Mouse (Mus musculus): Measurements from ENCODE around the gene Gm21188. TPM values are rescaled to one million over a fixed set of nuclear protein-coding genes. Genes with fewer than 3 reads are reported as not detected.
"Not testable (repeated sequence)": the region's sequence is repeated elsewhere in the genome, so short reads cannot be mapped to it uniquely, and the experiment has no call there.

The Gm21188 gene
- 0.04 and 0.13 TPM in 2 replicates for polyA plus RNA-seq (2012; rRNA removed)

- H3K4me1 ChIP-seq (ENCODE audit: control insufficient read depth, insufficient read depth, low read length); H3K27me3 ChIP-seq (ENCODE audit: control insufficient read depth, insufficient read depth, low read length); H3K27ac ChIP-seq (ENCODE audit: control insufficient read depth, insufficient read depth, low read depth, low read length); H3K4me3 ChIP-seq (ENCODE audit: control insufficient read depth, low read depth, low read length); H3K36me3 ChIP-seq (ENCODE audit: control insufficient read depth, insufficient read depth, low read length): not testable (repeated sequence)
Observed at GRCm38 (mm10) chr13:120052085-120052484, at the start of gene Gm21188. Gm21188 (minus strand) TSS chr13:120052194.

DNA sequence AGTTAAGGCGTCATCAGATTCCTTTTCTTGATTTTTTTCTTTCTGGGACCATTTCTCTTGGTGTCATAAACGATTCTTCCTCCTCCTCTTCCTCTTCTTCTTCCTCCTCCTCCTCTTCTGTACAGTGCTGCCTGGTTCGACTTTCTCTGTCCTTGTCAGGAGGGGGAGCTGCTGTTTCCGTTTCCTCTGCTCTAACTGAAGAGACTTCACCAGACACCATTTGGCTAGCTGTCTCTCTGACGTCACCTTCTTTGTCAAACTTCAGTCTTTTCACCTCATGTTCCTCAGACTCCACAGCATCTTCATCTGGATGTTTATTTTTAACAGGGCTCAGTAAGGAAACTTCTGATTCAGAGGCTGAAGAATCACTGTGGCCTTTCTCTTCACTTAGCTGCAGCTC, 47.3 kb upstream of the Gm21188 start:
- H3K27ac ChIP-seq (ENCODE audit: control insufficient read depth, insufficient read depth, low read depth, low read length); H3K4me3 ChIP-seq (ENCODE audit: control insufficient read depth, low read depth, low read length); H3K36me3 ChIP-seq (ENCODE audit: control insufficient read depth, insufficient read depth, low read length); H3K4me1 ChIP-seq (ENCODE audit: control insufficient read depth, insufficient read depth, low read length); H3K27me3 ChIP-seq (ENCODE audit: control insufficient read depth, insufficient read depth, low read length): not testable (repeated sequence)

DNA sequence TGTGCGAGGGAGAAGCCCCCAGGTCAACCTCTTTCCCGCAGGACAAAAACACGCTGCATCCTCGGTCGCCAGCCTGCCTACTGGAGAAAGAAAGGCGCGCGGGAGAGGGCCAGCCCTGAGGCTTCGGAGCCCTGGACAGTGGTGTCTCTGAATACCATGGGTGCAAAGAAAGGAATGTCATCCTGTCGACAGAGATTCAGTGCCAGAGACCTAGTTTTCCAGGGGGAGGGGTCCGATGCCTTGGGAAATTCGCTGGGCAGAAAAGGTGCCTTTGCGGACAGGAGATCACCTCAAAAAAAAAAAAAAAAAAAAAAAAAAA, 44.9 kb upstream of the Gm21188 start:
- H3K4me3 ChIP-seq (ENCODE audit: control insufficient read depth, low read depth, low read length); H3K27ac ChIP-seq (ENCODE audit: control insufficient read depth, insufficient read depth, low read depth, low read length); H3K27me3 ChIP-seq (ENCODE audit: control insufficient read depth, insufficient read depth, low read length): not testable (repeated sequence)

GRCm38 (mm10) chr13:120096241-120096937, 44.4 kb upstream of the Gm21188 start:
- H3K27me3 ChIP-seq (ENCODE audit: control insufficient read depth, insufficient read depth, low read length): not testable (repeated sequence)

More for the DNA sequence above, 44.9 kb upstream of the Gm21188 start:
- H3K4me1 ChIP-seq (ENCODE audit: control insufficient read depth, insufficient read depth, low read length); H3K36me3 ChIP-seq (ENCODE audit: control insufficient read depth, insufficient read depth, low read length): not testable (repeated sequence)

GRCm38 (mm10) chr13:120092950-120093349, 41.0 kb upstream of the Gm21188 start:
- H3K36me3 ChIP-seq (ENCODE audit: control insufficient read depth, insufficient read depth, low read length); H3K27ac ChIP-seq (ENCODE audit: control insufficient read depth, insufficient read depth, low read depth, low read length); H3K4me1 ChIP-seq (ENCODE audit: control insufficient read depth, insufficient read depth, low read length); H3K4me3 ChIP-seq (ENCODE audit: control insufficient read depth, low read depth, low read length); H3K27me3 ChIP-seq (ENCODE audit: control insufficient read depth, insufficient read depth, low read length): not testable (repeated sequence)

More at GRCm38 (mm10) chr13:120096241-120096937, 44.4 kb upstream of the Gm21188 start:
- H3K36me3 ChIP-seq (ENCODE audit: control insufficient read depth, insufficient read depth, low read length); H3K4me3 ChIP-seq (ENCODE audit: control insufficient read depth, low read depth, low read length); H3K4me1 ChIP-seq (ENCODE audit: control insufficient read depth, insufficient read depth, low read length); H3K27ac ChIP-seq (ENCODE audit: control insufficient read depth, insufficient read depth, low read depth, low read length): not testable (repeated sequence)

- not testable (repeated sequence) for H3K4me3 ChIP-seq (ENCODE audit: control insufficient read depth, low read depth, low read length); H3K27ac ChIP-seq (ENCODE audit: control insufficient read depth, insufficient read depth, low read depth, low read length); H3K36me3 ChIP-seq (ENCODE audit: control insufficient read depth, insufficient read depth, low read length); H3K4me1 ChIP-seq (ENCODE audit: control insufficient read depth, insufficient read depth, low read length); H3K27me3 ChIP-seq (ENCODE audit: control insufficient read depth, insufficient read depth, low read length)
Observed at GRCm38 (mm10) chr13:120079644-120080043, 27.6 kb upstream of the Gm21188 start.

DNA sequence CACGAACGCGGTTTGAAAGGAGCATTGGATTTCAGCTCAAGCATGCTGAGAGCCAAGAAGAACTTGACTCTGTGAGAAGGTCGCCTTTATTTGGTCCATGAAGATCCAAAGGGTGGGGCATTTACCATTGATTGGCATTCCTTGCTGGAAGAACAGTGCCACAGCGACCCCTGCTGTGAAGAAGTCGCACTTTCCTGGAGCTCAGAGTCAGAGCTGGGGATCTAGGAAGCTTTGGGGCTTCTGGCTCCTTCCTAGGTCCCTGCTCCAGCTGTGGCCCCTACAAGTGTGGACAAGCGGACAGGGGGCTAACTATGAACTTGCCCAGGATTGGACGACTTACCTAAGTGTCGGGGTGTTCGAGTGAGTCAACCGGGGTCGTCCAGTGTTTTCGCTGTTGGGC, 18.9 kb upstream of the Gm21188 start:
- H3K27me3 ChIP-seq (ENCODE audit: control insufficient read depth, insufficient read depth, low read length); H3K4me1 ChIP-seq (ENCODE audit: control insufficient read depth, insufficient read depth, low read length); H3K36me3 ChIP-seq (ENCODE audit: control insufficient read depth, insufficient read depth, low read length); H3K27ac ChIP-seq (ENCODE audit: control insufficient read depth, insufficient read depth, low read depth, low read length); H3K4me3 ChIP-seq (ENCODE audit: control insufficient read depth, low read depth, low read length): not testable (repeated sequence)

GRCm38 (mm10) chr13:120070012-120070598, 18.1 kb upstream of the Gm21188 start:
- not testable (repeated sequence) for H3K27me3 ChIP-seq (ENCODE audit: control insufficient read depth, insufficient read depth, low read length); H3K36me3 ChIP-seq (ENCODE audit: control insufficient read depth, insufficient read depth, low read length)

GRCm38 (mm10) chr13:120063439-120064089, 11.6 kb upstream of the Gm21188 start:
- not testable (repeated sequence) for H3K27ac ChIP-seq (ENCODE audit: control insufficient read depth, insufficient read depth, low read depth, low read length); H3K36me3 ChIP-seq (ENCODE audit: control insufficient read depth, insufficient read depth, low read length); H3K4me3 ChIP-seq (ENCODE audit: control insufficient read depth, low read depth, low read length); H3K4me1 ChIP-seq (ENCODE audit: control insufficient read depth, insufficient read depth, low read length); H3K27me3 ChIP-seq (ENCODE audit: control insufficient read depth, insufficient read depth, low read length)

More at GRCm38 (mm10) chr13:120070012-120070598, 18.1 kb upstream of the Gm21188 start:
- not testable (repeated sequence) for H3K27ac ChIP-seq (ENCODE audit: control insufficient read depth, insufficient read depth, low read depth, low read length); H3K4me3 ChIP-seq (ENCODE audit: control insufficient read depth, low read depth, low read length); H3K4me1 ChIP-seq (ENCODE audit: control insufficient read depth, insufficient read depth, low read length)

- not testable (repeated sequence) for H3K27ac ChIP-seq (ENCODE audit: control insufficient read depth, insufficient read depth, low read depth, low read length); H3K4me3 ChIP-seq (ENCODE audit: control insufficient read depth, low read depth, low read length); H3K36me3 ChIP-seq (ENCODE audit: control insufficient read depth, insufficient read depth, low read length)
Observed at GRCm38 (mm10) chr13:120062903-120063302, 10.9 kb upstream of the Gm21188 start.

GRCm38 (mm10) chr13:120048608-120049007, 3.4 kb downstream of the Gm21188 start:
- H3K27ac ChIP-seq (ENCODE audit: control insufficient read depth, insufficient read depth, low read depth, low read length); H3K27me3 ChIP-seq (ENCODE audit: control insufficient read depth, insufficient read depth, low read length); H3K36me3 ChIP-seq (ENCODE audit: control insufficient read depth, insufficient read depth, low read length); H3K4me1 ChIP-seq (ENCODE audit: control insufficient read depth, insufficient read depth, low read length); H3K4me3 ChIP-seq (ENCODE audit: control insufficient read depth, low read depth, low read length): not testable (repeated sequence)

More at GRCm38 (mm10) chr13:120062903-120063302, 10.9 kb upstream of the Gm21188 start:
- H3K4me1 ChIP-seq (ENCODE audit: control insufficient read depth, insufficient read depth, low read length); H3K27me3 ChIP-seq (ENCODE audit: control insufficient read depth, insufficient read depth, low read length): not testable (repeated sequence)

DNA sequence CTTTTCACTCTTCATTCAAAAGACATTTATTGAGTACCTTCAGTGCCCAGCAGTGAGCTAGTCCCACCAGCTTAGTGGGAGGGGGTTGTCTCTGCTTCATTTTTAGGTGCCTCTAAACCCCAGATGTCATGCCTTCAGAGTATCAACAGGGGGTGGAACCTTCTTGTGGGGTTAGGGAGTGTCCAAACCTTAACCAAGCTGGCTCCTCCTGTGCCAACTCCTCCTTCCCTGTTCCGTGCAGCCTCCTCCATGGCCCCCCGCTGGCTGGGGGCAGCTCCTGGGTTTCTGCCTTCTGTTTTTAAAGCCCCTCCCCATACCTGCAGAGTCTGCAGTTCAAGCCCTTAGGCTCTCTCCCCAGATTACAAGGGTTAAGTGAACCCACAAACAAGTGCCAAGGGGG, 3.8 kb downstream of the Gm21188 start:
- H3K4me1 ChIP-seq (ENCODE audit: control insufficient read depth, insufficient read depth, low read length); H3K27ac ChIP-seq (ENCODE audit: control insufficient read depth, insufficient read depth, low read depth, low read length); H3K36me3 ChIP-seq (ENCODE audit: control insufficient read depth, insufficient read depth, low read length); H3K27me3 ChIP-seq (ENCODE audit: control insufficient read depth, insufficient read depth, low read length); H3K4me3 ChIP-seq (ENCODE audit: control insufficient read depth, low read depth, low read length): not testable (repeated sequence)

Measured in testis, adult 2 months (tissue).